Mouse (Mus musculus): ENCODE data around the gene Ank.

Ank gene

GRCm38 (mm10) chr15:27595560-27595959 lies 129.1 kb downstream of the Ank start:
- in situ Hi-C loops (cut with MboI, MseI), result no loop called here

GRCm38 (mm10) chr15:27596463-27597140 lies 130.1 kb downstream of the Ank start:
- in situ Hi-C loops (cut with MboI, MseI), result no loop called here

GRCm38 (mm10) chr15:27597516-27597915 lies 131.0 kb downstream of the Ank start:
- in situ Hi-C loops (cut with MboI, MseI), result no loop called here

DNA sequence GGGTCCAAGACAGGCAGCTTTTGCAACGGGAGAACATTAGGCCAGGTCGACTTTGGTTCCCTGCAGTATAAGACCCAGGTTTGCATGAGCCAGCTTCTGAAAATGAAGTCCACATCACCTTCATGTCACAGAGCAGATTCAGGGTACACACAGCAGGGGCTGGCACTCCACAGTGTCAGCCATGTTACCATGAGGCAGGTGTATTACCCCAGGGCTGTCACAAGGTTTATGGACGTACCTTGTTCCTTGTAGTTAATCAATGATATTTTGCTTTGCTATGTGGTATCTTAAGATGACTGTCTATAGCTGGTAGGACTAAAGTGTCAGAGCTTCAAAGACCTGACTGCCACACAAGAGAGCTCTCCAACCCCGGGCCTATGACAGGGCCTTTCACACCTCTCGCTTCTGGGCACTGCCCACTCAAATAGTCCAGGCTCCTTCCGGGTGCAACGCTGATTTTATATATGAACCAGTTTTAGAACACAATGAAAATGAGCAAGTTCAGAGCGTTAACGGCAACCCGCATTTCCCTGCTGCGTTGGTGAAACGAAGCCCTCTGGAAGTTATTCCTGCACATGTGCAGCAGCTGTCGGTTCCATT lies 132.4 kb downstream of the Ank start:
- in situ Hi-C loops (cut with MboI, MseI), result no loop called here

DNA sequence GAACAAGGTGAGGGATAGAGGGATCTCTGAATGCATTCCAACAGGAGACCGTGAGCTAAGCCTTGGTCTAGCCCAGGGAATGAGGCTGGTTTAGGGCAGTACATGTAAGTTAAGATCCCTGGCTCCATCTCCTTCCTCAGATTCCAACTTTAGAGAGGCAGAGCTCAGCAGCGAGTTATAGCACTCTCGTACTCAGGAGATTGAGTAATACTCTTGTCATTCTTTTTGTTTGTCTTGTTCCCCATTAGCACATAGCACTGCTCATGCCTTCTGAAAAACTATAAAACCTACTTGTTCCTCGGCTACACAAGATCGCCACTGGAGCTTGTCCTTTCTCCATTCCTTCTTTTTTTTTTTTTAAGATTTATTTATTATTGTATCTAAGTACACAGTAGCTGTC lies 134.0 kb downstream of the Ank start:
- in situ Hi-C loops (cut with MboI, MseI), result no loop called here

DNA sequence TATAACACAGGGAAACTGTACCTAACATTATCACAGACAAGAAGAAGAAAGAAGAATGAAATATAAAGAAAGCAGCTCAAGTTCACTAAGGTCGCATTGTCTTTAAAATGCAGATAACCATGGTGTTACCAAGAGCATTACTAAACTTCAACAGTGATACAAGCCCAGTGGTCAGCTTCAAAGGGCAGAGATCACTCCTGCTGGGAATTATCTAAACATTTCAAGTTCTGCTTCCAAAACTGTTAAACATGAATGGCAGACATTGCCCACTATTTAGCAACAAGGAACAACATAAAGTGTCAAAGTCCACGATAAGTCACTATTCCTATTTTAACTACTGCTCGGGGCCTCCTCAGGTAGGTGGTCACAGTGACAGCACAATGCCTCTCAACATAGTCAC lies 138.1 kb downstream of the Ank start:
- in situ Hi-C loops (cut with MboI, MseI), result no loop called here

- in situ Hi-C loops (cut with MboI, MseI), result no loop called here
Measured at GRCm38 (mm10) chr15:27605252-27605651, 138.8 kb downstream of the Ank start.

DNA sequence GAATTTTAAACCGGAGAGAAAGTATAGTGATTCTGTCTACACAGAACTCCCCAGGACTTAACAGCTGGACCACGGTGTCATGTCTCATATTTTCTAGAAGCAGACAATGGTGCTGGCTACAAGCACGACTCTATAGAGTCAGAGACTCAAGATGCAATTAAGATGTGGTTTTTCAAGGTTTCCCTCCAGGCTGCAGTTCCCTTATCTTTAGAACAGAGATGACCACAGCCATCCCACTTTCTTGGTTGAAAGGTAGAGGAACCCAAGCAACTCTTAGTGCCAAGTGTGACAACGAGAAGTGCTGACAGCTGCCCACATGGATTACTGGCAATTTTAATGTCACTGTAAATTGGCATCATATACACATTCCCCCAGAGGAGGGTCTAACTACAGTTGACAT lies 143.1 kb downstream of the Ank start:
- in situ Hi-C loops (cut with MboI, MseI), result no loop called here

GRCm38 (mm10) chr15:27612533-27613221 lies 146.2 kb downstream of the Ank start:
- in situ Hi-C loops (cut with MboI, MseI), result no loop called here

DNA sequence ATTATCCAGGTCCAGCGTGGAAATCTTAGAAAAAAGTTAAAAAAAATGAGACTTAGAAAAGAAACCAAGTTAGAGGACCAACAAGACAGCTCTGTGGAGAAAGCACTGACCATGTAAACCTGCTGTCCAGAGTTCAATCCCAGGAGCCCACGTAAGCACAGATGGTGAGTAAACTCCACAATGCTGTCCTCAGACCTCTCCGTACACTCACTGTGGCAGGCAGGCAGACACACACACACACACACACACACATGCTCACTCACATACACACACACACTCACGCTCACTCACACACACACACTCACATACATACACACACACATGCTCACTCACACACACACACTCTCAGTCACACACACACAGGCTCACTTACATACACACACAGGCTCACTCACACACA lies 146.8 kb downstream of the Ank start:
- in situ Hi-C loops (cut with MboI, MseI), result no loop called here

GRCm38 (mm10) chr15:27616159-27616558 lies 149.7 kb downstream of the Ank start:
- in situ Hi-C loops (cut with MboI, MseI), result no loop called here

- in situ Hi-C loops (cut with MboI, MseI), result no loop called here
Measured at GRCm38 (mm10) chr15:27617227-27617626, 150.8 kb downstream of the Ank start.

DNA sequence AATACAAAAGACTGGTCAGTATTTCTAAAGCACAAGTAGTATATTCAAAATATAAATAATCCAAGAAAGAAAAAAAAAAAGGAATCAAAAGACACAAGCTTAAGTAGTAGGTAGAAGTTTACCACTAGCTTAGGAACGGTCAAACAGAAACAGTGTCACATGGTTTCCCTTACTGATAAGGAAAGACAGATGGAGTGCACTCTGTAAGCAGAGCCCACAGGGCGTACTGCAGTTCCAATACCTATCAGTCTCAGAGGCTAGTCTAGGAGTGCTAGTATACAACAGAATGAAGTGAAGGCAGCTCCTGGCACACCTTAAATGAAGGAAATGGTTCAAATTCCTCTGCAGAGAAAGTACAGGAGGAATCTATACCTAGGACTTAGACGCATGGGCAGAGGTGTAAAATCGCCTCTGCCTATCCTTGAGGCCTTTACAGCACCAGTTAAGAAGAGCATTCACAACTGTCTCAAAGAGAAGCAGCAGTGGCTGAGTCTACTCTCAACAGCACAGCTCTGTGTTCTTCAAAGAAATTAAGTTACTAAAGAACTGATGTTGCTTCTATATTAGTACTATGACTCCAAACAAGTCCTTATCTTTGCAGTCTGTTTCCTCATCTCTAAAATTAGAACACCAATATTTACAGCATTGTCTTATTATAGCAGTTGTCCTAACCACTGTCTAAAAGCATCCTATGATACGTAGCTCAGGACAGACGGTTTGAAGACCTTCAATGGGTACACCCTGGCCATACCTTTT lies 152.5 kb downstream of the Ank start:
- in situ Hi-C loops (cut with MboI, MseI), result no loop called here

GRCm38 (mm10) chr15:27619683-27620082 lies 153.2 kb downstream of the Ank start:
- in situ Hi-C loops (cut with MboI, MseI), result no loop called here

DNA sequence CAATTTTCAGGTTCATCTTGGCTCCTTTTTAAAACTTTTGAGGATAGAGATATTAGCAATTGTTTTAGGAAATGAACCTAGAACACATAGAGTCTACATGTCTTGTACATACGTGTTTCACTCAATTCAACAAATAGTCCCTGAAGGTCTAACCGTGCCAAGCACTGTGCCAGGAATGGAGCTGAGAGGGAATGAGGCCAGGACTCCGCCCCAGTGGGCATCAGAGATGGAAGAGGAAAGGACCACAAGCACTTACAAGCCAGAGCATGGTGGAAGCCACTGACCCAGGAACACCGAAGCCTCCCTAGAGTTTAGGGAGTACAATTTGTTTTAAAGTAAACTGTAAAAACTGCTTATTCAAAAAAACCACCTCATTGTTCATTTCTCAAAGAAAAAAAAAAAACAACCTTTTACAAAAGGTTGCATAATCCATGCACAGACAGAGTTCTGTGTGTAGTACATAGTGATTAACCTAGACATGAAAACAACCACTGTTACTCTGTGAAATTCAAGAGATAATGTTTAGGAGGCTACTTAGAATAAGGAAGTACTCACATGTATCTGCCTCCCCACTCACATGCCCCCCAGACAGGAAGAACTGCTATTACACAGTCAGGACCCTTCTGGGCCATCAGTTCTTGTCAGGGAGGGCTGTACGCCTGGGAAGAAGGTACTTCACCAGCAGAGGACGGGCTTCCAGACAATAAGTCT lies 154.2 kb downstream of the Ank start:
- in situ Hi-C loops (cut with MboI, MseI), result no loop called here

DNA sequence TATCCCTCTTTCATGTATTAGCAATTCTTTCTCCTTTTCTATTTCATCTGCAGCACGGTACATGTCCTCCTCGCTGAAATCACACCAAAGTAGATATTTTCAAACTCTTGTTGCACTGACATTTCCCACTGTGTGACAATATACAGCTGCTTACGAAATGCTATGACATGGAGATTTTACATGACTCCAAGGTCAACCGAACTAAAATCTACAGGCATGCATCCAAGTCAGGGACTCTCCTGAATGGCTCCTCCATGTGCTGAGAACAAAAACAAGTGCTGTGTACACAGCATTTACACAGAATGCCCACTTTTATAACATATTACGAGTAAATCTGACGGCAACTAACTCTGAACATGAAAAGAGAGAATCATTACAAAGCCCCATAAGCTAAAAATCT lies 156.8 kb downstream of the Ank start:
- in situ Hi-C loops (cut with MboI, MseI), result no loop called here

GRCm38 (mm10) chr15:27625014-27625889 lies 158.8 kb downstream of the Ank start:
- in situ Hi-C loops (cut with MboI, MseI), result no loop called here

- in situ Hi-C loops (cut with MboI, MseI), result no loop called here
Measured at GRCm38 (mm10) chr15:27625890-27626255, 159.4 kb downstream of the Ank start.

- in situ Hi-C loops (cut with MboI, MseI), result no loop called here
Measured at GRCm38 (mm10) chr15:27626314-27626713, 159.8 kb downstream of the Ank start.

DNA sequence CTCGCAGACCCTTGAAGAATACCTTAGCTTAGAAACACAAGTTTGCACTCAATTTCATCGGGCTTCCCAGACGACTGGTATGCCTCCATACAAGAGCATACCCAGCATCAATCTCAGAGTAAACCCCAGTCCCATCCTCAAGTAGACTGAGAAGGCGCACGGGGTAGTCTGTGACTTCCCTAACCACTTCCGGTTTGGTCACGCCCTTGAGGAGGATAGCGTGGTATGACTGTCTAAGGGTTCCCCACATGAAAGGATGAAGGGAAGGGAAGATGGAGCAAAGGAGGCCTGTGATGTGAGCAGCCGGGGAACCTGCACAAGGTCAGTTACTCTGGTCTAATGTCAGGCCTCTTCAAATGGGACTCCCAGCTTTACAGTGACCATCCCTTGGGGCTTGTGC lies 161.3 kb downstream of the Ank start:
- in situ Hi-C loops (cut with MboI, MseI), result no loop called here

GRCm38 (mm10) chr15:27629046-27629445 lies 162.6 kb downstream of the Ank start:
- in situ Hi-C loops (cut with MboI, MseI), result no loop called here
